Mouse (Mus musculus): ENCODE measurements around the gene Padi4. TPM values are rescaled to one million over a fixed set of nuclear protein-coding genes. Genes with fewer than 3 reads are reported as not detected.
A peak's percentile ranks its signal among the peaks of the same experiment; 100 is the strongest.

Gene Padi4
- total RNA-seq, 2 experiments from 2014 or later: not detected

DNA sequence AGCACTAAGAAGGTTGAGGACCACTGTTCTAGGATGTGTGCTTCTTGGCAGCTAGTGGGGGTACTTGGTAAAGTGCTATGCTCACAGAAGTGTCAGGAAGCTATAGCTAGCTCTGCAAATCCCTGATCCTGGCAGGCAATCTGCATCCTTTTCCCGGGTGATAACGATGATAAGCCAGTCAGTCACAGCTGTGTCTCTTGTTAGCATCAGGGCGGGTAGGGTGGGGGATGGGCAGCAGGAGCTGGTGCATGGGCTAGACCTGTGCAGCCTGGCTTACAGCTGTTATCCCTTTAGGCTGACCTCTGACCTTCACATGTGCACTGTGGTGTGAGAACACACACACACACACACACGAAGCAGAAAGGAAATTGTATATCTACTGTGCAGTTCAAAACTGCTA, 30.9 kb downstream of the Padi4 start:
- no peak for DNase-seq (ENCODE audit: extremely low spot score in 1 of 2, low spot score in 1 of 2)

DNA sequence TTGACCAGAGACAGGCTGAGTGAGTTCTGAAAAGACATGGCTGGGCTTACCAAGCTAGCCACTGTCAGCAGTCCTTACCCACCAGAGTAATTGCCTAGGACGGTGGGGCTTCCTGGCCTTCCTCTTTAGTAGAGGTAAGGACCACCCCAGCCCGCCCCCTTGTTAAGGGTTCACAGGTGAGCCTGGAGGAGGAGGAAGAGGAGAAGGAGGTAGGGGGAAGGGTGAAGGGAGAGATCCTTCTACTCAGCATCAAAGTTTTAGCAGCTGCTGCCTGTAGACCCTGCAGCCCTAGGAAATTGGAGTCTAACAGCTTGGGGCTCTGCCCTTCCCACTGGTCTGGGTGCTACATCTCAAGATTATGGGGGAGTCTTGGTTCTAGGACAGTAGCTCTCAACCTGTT, 31.5 kb downstream of the Padi4 start, which contains the start of gene Padi6:
Gene Padi6, minus strand, starts transcription at position 101 of the 400 bp plus-strand sequence.
- no peak for DNase-seq (ENCODE audit: extremely low spot score in 1 of 2, low spot score in 1 of 2)

DNA sequence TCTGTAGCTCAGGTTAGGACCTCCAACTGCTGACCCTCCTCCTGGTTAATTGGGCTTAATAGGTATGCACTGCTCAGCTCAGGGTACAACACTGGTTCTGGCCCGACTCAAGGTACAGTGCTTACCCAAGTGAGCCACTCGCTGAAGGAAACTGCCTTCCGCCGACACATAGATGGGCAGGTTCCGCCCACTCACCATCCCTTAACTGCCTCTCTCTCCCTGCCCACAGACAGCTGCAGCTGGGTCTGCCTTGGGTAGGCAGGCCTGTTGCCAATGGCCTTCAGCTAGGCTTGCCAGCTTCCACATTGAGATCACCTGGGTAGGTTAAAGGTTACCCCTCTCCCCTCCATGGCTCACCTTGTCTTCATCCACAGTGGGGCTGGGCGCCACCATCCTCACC, 32.6 kb downstream of the Padi4 start:
- no peak for DNase-seq (ENCODE audit: extremely low spot score in 1 of 2, low spot score in 1 of 2)

DNA sequence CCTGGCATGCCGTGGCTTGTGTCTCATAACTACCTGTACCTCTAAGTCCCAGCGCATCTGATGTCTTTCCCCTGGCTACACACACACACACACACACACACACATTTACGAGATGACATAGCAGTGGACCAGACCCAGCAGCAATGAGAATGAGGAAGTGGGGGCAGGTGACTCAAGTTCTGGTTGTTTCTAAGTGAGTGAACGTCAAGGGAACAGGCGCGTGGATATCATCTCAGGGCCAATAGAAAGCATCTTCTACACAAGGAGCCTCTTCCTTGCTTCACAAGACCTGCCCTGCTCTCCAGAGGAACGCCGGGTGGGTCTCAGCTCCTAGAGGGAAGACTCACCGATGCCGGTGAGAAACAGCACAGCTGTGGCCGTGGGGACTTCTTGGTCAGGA, 33.4 kb downstream of the Padi4 start:
- no peak for DNase-seq (ENCODE audit: extremely low spot score in 1 of 2, low spot score in 1 of 2)

DNA sequence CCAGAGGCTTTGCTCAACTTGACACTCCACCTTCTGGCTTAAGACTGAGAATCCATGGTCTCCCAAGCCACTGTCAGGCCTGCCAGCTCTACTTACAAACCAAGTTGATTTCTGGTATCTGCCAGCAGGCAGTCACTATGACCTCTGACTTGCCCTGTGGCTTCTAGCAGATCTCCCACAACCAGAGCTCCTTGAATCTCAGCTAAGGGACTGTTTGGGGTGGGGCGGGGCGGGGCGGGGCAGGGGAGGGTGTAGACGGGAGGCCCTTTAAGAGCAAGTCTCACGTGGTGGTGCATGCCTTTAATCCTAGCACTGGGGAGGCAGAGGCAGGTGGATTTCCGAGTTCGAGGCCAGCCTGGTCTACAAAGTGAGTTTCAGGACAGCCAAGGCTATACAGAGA, 41.2 kb downstream of the Padi4 start:
- no peak for DNase-seq (ENCODE audit: extremely low spot score in 1 of 2, low spot score in 1 of 2)

DNA sequence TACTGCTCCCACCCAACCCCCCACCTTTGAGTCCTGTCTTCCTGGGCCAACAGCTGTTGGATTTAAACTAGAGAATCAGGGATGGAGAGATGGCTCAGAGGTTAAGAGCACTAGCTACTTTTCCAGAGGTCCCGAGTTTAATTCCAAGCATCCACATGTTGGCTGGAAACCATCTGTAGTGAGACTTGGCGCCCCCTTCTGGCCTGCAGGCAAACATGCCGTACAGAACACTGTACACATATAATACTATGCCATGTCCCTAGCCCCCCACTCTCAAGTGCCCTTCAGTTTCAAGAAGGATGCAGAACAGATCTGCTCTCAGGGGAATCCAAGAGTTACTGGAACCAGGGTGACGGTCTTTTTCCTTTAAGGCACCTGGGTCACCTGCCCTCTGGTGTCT, 42.4 kb downstream of the Padi4 start:
- DNase-seq (ENCODE audit: extremely low spot score in 1 of 2, low spot score in 1 of 2): no peak

DNA sequence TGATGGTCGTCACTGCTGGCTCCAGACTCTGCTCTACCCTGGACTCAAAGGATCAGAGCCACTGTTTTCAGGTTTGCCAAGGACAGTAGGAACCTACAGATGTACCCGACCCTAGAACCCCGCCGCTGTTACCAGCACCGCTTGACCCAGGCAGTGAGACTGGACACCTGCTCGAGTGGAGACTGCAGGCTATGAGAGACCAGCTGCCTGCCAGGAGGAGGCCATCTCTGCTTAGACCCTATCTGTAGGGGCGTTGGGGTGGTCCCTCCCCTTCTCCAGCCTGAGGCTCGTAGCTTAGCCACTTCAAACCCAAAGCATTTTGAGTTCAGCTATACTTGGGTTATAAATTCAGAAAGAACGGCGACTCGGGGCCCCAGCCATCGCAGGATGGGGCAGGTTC, 47.1 kb downstream of the Padi4 start:
- DNase-seq (ENCODE audit: extremely low spot score in 1 of 2, low spot score in 1 of 2): no peak

DNA sequence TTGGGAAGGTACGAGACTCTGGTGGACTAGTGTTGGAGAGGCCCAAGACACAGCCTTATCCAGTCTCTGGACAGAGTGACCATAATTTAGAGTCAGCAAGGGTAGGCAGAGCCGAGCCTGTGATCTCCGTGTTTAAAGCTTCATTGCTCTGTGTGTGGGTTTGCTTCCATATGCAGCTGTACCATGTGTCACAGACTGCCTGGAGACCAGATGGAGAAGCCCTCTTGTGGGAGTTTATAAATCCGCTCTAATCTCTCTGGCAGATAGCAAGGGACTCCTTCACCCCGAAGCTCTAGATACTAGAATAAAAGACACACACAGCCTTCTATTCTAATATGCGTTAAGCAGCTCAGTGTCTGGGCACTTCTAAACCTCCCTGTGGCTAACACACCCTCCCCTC, 49.3 kb downstream of the Padi4 start:
- DNase-seq (ENCODE audit: extremely low spot score in 1 of 2, low spot score in 1 of 2): no peak

DNA sequence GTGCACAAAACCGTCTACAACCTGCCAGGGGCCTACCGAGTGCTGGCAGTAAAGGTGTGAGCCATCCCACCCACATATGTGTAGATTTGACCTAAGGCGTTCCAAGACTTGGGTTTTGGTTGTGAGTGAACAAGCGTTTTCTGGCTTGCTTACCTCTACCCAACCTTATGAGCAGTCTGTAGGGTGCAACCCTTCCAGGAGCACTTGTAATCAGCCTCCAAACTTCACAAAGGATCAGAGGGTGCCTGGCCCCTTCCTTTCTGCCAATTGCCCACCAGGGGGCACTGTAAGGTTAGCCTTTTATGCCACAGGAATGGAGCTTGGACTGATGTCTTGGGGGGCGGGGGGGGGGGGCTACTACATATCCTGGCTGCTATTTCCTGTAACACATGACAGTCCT, 50.2 kb downstream of the Padi4 start:
- peak in 1 of 2 experiments; percentile 47 for DNase-seq (ENCODE audit: extremely low spot score in 1 of 2, low spot score in 1 of 2)

DNA sequence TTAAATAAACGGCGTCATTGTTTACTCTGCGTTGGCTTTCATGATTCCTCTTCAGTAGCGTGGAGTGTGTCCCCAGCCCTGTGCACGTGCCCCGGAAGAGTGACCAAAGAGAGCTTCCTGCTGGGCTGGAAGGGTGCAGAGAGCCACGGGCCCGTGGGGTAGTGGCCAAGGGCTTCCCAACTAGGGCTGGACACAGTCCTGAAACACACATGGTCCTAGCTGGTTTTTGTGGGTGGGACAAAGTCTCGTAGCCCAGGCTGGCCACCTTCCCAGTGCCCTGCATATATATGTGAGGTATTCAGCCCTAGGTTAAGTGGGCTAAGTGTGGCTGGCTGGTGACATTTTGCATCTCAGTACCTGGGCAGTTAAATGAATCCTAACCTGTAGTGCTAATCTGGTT, 50.8 kb downstream of the Padi4 start:
- DNase-seq (ENCODE audit: extremely low spot score in 1 of 2, low spot score in 1 of 2): no peak

DNA sequence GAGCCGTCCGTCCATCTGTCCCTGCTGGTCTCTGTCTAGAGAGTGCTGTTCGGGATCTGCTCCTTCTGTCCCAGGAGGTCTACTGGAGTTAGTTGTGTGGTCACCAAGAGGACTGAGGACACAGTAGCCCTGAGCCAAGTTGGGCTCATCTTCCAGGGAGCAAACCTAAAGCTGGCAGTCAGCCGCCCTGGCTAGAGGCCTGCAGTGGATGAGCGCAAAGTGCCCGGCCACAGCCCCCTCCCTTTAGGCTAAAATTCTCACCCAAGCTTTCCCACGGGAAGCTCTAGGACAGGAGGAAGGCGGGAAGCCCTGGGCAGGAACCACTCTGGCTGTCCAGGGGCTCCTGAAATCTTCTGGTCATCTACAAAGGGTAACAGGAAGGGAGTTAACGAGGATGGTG, 51.3 kb downstream of the Padi4 start:
- no peak for DNase-seq (ENCODE audit: extremely low spot score in 1 of 2, low spot score in 1 of 2)

DNA sequence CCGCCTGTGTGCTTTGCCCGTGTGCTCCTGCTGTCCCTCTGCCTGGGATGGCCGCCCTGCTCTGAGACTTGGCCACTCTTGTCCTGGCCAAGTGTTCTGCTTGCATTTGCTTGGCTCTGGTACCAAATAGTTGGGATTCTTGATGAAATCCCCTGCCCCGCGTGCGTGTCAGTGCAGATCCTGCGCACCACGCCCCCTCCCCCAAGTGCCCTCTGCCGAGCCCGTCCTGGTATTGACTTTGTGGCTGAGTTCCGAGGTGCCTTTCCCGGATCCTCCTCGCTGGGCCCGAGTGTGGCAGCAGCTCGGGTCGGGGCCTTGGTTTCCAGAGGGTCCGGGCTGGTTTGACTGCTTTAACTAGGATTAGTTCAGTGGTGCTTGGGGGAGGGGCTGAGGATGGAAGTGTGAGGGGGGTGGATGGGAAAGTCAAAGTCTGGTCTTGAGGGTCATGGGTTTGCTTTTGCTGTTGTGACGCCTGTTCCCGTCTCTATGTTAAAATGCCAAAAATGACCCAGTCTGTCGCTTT, 52.0 kb downstream of the Padi4 start:
- no peak for DNase-seq (ENCODE audit: extremely low spot score in 1 of 2, low spot score in 1 of 2)

DNA sequence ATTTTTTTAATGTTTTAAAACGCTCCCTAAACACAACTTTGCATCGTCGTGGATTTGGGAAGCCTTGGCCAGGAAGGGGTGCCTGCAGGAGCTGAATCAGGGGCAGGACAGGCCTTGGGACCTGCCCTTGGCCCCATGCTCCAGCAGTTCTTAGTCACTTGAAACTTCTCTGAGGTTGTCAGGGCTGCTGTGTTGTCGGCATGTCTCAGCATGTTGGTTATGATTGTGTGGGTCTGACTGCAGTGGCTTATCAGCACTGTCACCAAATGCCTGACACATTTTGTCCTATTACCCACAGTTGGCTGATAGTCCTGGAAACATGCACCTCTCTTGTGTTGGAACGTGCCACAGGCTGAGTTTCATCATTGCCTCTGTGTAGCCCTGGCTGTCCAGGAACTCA, 53.9 kb downstream of the Padi4 start:
- no peak for DNase-seq (ENCODE audit: extremely low spot score in 1 of 2, low spot score in 1 of 2)

DNA sequence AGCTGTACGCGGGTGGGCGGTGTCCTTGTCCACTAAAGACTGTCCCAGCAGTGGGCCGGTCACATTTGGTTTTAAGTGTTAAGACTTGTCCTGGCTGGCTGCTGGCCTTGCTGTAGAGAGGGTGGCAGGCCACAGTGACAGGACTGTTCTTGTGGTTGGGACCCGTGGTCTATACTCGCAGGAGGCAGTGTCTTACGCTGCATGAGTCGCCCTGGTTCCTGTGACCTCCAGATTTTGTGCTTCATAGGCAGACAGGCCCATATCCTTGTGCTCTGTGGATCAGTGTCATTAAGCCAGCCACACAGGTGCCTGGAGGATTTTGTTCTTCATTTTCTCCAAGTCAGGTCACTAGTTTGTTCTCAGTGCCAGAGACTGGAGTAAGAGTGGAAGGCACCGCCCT, 55.6 kb downstream of the Padi4 start:
- DNase-seq (ENCODE audit: extremely low spot score in 1 of 2, low spot score in 1 of 2): no peak

DNA sequence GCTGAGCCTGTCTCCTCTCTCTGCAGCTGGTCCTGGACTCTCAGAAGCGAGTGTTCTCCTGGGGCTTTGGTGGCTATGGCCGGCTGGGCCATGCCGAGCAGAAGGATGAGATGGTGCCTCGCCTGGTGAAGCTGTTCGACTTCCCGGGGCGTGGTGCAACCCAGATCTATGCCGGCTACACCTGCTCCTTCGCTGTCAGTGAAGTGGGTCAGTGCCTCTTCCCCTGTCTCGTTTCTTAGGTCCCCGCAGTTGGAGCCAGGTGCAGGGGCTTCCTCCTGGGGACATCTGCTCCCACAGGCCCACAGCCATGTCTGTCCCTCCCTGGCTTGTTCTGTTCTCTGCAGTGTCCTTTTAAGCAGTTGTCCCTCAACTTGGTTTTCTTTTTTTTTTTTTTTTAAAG, 57.0 kb downstream of the Padi4 start:
- DNase-seq (ENCODE audit: extremely low spot score in 1 of 2, low spot score in 1 of 2): no peak

DNA sequence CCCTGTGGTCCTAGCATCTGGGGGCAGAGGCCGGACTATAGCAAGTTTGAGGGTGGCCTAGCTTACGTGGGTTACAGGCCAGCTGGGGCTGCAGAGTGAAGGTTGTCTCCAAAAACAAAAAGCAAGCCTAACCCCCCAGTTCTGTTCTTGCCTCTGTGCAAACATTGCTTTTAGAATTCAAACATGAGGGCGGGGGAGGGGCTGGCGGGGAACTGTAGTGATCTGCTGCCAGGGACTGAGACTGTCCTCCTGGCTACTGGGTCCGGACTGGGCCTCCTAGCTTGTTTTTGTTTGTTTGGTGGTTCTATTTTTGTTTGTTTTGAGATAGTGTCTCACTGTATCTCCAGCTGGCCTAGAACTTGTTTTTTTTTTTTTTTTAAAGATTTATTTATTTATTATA, 59.5 kb downstream of the Padi4 start:
- DNase-seq (ENCODE audit: extremely low spot score in 1 of 2, low spot score in 1 of 2): no peak

DNA sequence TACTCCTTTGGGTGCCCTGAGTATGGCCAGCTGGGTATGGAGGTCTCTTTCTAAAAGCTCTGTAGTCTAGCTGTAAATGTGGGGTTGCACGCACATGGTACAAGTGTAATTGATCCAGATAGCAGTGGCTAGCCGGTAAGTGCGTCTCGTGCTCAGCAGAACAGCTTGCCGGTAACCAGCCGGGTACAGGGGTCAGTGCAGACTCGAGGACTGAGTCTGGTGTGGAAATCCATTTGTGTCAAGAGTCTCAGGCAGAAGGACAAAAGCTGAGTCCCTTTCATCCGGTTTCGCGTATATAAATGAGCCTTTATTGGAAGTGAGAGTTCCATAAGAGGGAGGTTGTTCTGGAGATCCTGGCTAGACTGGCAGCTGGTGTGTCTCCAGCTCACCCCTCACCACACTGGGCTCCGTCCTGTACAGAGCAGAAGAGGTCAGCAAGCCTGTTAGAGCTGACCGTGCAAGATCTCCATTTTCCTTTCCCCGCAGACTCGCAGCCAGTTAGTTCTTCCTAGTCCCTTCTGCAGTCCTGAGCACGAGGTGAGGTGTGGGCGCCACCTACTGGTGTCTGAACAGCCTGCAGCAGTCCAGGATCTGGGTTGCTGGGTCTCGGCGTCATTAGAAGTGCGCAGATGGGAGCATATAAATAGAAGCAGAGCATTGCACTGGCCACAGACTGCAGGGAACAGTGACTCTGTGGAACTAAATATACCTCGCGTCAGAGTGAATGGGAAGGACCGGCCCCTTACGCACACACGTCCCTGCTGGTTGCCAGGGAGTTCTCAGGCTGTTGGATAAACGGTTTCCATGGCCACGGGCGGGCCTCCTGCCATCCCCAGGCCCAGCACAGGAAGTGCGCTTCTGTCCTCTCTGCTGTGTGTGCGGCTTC, 60.3 kb downstream of the Padi4 start:
- DNase-seq (ENCODE audit: extremely low spot score in 1 of 2, low spot score in 1 of 2): peak; percentile 94 to 97

DNA sequence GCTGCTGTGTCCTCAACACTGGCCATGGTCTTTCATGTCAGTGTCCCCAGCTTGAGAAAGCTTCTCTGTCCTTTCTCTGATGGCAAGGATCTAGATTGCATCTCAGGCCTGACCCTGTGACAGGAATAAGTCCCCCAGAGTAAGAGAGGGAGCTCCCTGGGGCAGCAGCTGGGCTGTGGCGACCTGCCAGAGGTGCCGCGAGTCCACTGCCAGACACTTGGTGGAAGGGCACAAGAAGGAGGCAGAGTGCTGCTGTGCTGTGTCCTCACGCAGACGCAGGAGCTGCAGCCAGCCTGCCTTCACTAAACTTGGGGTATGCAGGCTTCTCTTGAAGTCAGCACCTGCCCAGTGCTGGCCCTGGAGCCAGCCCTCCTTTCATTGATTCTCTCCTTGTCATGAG, 62.7 kb downstream of the Padi4 start:
- no peak for DNase-seq (ENCODE audit: extremely low spot score in 1 of 2, low spot score in 1 of 2)

DNA sequence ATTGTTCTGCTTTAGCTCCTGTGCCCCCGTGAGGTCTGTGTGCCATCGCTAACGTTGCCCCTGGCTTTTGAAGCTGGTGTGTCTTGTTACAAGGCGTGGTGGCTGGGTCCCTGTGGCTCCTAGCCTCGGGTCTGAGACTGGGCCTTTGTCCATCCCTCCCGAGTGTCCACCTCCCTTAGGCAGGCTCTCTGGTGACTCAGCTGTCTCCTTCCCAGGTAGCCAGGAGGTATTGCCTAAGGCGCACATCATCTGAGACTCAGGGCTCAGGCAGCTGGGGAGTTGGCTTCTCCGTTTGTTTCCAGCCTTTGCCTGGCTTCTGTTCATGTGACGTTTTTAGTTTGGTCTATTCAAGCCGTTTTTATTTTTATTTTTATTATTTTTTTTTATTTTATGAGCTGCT, 63.3 kb downstream of the Padi4 start:
- DNase-seq (ENCODE audit: extremely low spot score in 1 of 2, low spot score in 1 of 2): no peak

DNA sequence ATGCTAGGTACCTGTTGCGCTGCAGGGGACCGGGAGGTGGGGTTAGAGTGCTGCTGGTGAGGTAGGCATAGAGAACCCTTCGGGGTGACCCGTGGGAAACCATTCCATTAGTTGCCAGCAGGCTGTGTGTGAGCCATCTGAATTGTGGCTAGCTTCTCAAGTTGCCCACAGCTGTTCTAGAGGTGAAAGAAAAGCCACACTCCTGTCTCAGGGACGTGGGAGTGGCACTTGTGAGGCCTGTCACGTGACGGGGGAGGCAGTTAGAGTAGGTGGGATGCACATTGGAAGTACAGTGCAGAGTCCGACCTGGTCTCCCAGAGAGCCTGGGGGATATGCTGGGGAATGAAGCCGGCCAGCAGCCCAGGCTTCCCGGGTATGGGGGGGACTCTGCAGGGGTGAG, 64.4 kb downstream of the Padi4 start:
- no peak for DNase-seq (ENCODE audit: extremely low spot score in 1 of 2, low spot score in 1 of 2)

DNA sequence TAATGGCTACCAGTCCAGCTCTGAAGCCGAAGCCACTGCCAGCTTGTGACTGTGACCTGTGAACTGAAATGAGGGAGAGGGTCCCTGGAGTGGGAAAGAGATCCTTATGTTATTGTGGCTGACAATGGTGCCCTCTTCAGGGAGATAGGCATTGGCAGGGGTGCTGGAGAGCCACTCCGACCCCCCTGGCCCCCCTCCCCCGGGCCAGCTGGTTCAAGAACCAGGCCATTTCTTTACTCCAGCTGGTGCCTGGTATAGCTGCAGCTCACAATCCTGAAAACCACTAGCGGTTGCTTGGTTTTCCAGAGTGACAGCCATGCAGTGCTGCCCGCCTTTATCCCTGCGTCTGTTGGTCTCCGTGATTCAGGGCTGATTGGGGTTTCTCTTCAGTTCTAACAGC, 64.9 kb downstream of the Padi4 start:
- DNase-seq (ENCODE audit: extremely low spot score in 1 of 2, low spot score in 1 of 2): no peak

DNA sequence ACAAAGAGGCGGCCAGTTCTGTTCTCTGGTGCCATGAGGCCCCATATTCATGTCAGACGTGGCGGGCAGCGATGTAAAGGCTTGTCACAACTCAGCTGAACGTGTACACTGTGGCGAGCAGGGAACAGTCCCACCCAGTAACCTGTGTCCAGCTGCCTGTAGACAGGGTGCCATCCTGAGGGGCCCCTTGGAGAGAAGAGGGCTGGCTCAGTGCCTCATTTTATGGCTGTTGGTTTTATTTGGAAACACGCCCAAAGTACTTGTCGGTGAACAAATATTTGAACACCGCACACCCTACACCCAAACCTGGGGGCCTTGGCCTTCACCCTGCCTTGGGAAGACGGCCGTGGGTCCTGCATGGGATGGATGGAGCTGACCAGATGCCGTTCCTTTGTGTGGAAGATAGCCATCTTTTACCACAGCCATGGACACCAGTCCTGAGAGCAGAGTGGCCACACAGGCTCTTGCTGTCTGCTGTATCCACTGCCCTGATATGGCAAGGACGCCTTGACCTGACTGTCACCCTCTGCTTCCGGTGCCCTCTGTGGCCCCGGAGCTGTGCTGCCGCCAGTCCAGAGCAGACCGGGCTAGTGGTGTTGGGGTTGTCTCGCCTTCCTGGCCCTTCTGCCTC, 65.6 kb downstream of the Padi4 start:
- no peak for DNase-seq (ENCODE audit: extremely low spot score in 1 of 2, low spot score in 1 of 2)

Data from layer of hippocampus, postnatal 25 days (tissue).